Mouse (Mus musculus): ENCODE measurements at regions not wholly inside any gene's neighbourhood (a gene's known extent, or its start where the extent isn't known, plus 50 kb on each side); places are given as distances from the start of the nearest gene placed in this dataset.

GRCm38 (mm10) chr4:54812740-54813634 lies 131.9 kb upstream of the Zfp462 start:
- no peak for DNase-seq

- peak; percentile 12 to 25 for DNase-seq
These were observed 107.5 kb upstream of the Zfp462 start for GRCm38 (mm10) chr4:54837326-54837725.

GRCm38 (mm10) chr4:54838111-54838510 lies 106.7 kb upstream of the Zfp462 start:
- DNase-seq = no peak

- DNase-seq = no peak
These were observed 106.1 kb upstream of the Zfp462 start for GRCm38 (mm10) chr4:54838794-54839193.

GRCm38 (mm10) chr4:54852991-54853925 lies 91.6 kb upstream of the Zfp462 start:
- no peak for DNase-seq

- DNase-seq = no peak
These were observed 86.2 kb upstream of the Zfp462 start for GRCm38 (mm10) chr4:54858604-54859003.

GRCm38 (mm10) chr4:54866062-54866461 lies 78.8 kb upstream of the Zfp462 start:
- no peak for DNase-seq

- no peak for DNase-seq
These were observed 70.6 kb upstream of the Zfp462 start for GRCm38 (mm10) chr4:54874136-54874827.

GRCm38 (mm10) chr4:54875506-54875905 lies 69.3 kb upstream of the Zfp462 start:
- no peak for DNase-seq

- no peak for DNase-seq
These were observed 67.5 kb upstream of the Zfp462 start for GRCm38 (mm10) chr4:54877361-54877760.

- no peak for DNase-seq
These were observed 66.3 kb upstream of the Zfp462 start for GRCm38 (mm10) chr4:54878531-54878930.

- DNase-seq = no peak
These were observed 51.6 kb upstream of the Zfp462 start for GRCm38 (mm10) chr4:54893288-54893687.
